Mouse (Mus musculus): Measurements from ENCODE around the gene Rassf10.

GRCm38 (mm10) chr7:112922801-112923200, 31.0 kb upstream of the Rassf10 start:
- TF ChIP-seq CTCF (IDR thresholded peaks at IDR 0.05; ENCODE audit: low read depth): no peak
- TF ChIP-seq EP300 (IDR thresholded peaks at IDR 0.05; ENCODE audit: low read depth): no peak

All from heart, postnatal 0 days (tissue).